Mouse (Mus musculus): ENCODE results near the gene Rtn1.

The Rtn1 gene

DNA sequence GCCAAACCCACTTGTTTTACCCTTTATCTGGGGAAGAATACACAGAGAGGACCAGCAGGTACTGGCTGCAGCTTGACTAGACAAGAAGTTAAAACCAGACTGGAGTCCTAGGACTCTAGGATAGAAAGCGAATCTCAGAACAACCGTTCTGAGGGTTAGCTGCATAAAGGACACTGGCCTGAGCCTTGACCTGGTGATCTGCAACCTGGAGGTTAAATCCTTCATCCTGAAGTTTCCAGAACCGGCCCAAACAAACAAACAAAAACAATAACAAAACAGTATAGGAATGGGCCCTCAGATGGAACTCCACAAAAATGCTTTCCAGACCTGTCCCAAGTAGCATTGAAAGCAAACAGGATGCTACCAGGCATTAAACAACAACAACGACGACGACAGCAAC lies at the start of gene Rtn1:
Gene Rtn1, minus strand, starts transcription at position 101 of the 400 bp plus-strand sequence.
- in situ Hi-C loops (cut with MboI, MseI) = loop anchor here (25.0 kb wide), 2 partner anchors 297 to 647 kb away; no protein-coding TSS in a partner anchor

DNA sequence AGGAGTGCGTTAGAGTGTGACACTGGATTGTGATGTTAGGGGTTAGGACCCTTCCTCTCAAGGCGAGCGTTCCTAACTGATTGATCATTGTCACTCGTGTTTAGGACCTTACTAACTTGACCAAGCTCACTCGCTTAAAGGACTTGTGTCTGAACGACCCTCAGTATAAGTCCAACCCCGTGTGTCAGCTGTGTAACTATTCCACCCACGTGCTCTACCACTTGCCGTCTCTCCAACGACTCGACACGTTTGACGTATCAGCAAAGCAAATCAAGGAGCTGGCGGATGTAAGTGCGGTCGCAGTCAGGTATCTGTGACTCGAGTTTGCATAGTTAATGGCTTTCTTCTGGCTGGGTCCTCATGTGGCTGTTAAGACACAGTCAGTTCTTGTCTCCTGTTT lies 45.1 kb upstream of the Rtn1 start:
- in situ Hi-C loops (cut with MboI, MseI) = loop anchor here in 1 of 2 experiments (25.0 kb wide), 1 partner anchor 508 kb away; no protein-coding TSS in a partner anchor

DNA sequence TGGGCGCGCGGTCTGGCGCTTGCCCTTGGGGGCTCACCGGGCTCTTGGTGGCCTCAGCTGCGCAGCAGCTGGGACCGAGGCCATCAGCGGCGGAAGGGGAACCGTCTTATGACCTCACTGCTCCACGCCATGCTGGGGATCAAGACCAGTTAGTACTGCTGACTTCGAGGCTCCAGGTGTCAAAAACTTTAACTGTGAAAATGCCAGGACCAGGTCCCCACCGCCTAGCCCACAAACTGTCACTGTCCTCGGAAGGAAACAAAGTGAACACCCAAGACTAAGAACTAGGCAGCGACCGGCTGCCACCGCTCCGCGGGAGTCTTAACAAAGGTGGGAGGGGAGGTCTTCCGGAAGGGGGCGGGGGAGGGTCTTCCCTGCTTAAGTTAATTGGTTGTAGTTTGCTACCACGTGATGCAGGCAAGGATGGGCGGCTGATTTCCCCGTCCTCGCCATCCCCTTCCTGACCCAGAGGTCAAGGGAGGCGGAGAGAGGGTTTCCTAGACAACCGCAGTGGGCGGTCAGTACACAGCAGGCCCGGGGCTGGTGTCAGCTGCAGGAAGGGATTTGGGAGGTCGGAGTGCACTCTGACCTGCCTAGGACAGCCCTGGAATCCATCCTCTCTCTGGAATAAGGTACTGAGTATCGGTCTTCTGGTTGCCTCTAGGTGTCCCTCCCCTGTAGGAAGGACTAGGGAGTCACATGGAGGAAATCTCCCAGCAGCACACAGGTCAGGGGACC lies 33.2 kb upstream of the Rtn1 start, which contains the start of gene Lrrc9:
Gene Lrrc9, plus strand, starts transcription at position 28 of the 738 bp plus-strand sequence.
- in situ Hi-C loops (cut with MboI, MseI) = no loop called here

DNA sequence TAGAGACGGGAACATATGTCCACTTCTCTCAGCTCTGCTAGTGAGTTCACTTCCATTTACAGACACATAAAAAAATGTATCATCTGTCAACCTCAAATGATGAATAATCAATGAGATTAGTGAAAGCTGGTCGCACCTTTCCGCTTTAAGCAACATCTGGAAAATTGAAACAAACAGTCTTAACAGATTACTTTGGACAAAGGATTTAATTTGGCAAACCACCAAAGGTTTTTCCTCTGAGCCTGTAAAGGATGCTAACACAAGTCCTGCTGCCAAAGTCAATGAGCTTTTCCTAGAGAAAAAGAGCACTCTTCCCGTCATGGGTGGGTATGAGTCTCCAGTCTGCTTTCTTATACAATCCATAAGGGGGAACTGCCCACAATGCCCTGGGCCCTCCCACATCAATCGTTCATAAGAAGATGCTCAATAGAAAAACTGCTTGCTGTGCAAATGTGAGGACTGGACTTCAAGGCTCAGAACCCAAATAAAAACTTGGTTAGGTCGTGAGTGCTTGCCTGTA lies 30.2 kb upstream of the Rtn1 start:
- in situ Hi-C loops (cut with MboI, MseI) = no loop called here

DNA sequence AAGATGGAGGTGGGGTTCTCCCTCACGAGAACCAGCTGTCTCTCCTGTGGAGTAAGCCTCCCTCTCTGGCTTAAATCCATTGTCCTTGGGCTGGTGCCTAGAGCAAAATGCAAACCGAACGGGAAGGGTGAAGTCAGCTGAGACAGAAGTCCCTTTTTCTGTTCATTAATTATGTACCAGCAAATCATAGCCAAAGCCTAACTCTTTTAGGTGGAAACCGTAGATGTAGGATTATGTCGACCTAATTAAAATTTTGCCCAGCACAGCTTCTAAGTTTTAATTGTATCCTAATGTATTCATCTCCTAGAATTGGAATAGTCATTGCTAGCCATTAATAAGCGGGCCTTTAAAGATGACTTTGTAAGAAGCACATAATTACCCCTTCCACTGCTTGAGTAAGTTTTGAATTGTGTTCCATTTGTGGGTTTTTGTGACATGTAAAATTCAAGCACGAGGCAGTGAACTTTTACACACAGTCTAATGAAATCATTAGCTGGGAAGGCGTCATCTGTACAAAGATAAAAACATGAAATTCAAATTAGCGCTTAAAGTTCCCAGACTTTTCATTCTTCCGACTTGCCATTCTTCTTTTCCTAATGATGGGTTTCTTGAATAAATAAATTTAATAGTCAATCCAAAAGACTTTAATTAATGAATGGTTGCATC lies 29.0 kb upstream of the Rtn1 start:
- in situ Hi-C loops (cut with MboI, MseI) = no loop called here

DNA sequence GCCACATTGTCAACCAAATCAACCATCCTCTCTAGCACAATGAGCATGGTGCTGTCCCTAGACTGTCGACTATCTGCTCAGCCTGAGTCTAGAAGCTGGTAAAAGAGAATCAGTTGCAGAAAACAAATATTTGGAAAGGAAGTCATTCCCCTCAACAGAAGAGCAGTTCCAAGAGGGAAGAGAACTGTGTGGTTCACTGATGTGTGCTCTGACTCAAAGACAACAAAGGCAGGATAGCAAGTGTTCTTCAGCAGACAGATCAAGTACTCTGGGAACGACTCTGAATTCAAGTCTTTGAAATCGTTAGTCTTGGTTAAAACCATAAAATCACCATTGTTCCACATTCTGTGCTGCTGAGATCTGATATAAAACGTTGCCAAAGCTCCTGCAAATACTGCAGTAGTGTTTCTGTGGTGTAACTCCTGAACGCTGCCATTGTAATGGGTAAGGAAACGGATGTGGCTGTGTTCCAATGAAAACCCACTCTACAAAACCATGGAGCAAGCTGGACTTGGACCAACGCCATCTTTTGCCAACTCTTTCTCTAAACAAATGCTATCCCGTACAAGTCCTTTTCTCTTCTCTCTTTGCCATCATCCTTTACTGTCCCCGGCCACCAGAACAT lies 24.5 kb upstream of the Rtn1 start:
- in situ Hi-C loops (cut with MboI, MseI) = no loop called here

DNA sequence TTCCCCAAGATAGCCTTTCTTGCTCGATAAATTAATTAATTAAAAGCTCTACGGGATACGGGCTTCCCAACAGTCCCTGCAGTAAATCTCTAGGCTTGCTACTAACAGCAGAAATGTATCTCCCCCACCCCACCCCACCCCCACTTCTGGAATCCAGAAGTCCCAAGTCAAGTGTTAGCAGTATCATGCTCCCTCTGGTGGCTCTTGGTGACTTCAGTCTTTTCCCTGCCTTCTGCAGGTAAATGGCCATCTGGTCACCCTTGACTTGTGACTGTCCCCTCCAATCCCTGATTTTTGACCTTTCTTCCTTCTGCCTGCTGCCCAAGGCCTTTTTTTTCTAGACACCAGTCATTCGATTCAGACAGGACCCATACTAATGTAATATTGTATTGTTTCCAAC lies 23.4 kb upstream of the Rtn1 start:
- in situ Hi-C loops (cut with MboI, MseI) = no loop called here

DNA sequence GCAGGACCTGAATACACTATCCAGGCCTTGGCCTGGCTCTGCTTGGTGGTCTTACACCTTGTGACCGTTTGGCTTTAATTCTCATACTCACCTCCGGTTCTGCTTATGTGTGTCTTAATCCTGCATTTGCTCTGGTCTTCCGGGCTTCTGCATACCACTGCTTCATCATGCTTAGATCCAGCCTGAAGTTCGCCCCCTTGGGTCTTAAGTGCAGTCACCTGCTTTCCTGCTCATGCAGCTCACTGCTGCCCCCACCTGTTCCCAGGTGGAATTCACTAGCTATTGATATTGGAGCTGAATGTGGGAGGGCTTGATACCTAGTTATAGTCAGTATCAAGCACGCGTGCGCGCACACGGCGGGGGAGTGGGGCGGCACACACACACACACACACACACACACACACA lies 18.9 kb upstream of the Rtn1 start:
- in situ Hi-C loops (cut with MboI, MseI) = loop anchor here in 1 of 2 experiments (5.0 kb wide), 1 partner anchor 320 kb away; no protein-coding TSS in a partner anchor

DNA sequence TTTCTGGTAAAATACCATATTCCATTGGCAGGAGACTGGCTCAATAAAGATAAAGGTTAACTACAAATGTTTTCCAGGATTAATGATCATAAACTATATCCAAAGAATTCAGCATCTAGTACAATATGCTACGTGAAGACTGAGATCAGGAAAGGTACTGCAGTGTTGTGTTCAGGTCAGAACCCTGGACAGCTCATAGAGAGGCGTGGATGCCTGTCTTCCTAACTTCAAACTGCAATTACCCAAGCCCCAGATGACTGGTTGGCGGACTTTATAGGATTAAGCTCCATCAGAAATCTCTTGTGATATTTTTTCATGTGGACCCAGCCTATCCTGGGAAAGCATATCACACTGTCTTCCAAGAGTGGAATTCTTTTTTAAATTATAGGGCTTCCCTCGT lies 13.8 kb upstream of the Rtn1 start:
- in situ Hi-C loops (cut with MboI, MseI) = loop anchor here (25.0 kb wide), 2 partner anchors 310 to 660 kb away; no protein-coding TSS in a partner anchor

DNA sequence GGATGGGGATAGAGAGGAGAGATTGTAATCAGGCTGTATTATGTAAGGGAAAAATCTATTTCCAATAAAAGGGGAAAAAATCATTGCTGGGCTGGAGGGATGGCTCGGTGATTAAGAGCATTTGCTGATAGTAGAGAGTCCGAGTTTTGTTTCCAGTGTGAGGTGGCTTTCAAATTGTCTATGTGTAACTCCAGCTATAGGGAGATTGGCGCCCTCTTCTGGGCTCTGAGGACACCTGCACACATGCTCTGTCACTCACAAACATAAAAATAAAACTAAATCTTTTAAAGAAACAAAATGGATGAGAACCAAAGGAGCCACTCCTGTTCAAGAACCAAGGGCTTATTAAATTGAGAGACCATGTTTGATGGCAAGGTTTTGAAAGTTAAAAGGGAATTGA lies 8.9 kb upstream of the Rtn1 start:
- in situ Hi-C loops (cut with MboI, MseI) = loop anchor here (25.0 kb wide), 2 partner anchors 305 to 655 kb away; no protein-coding TSS in a partner anchor

DNA sequence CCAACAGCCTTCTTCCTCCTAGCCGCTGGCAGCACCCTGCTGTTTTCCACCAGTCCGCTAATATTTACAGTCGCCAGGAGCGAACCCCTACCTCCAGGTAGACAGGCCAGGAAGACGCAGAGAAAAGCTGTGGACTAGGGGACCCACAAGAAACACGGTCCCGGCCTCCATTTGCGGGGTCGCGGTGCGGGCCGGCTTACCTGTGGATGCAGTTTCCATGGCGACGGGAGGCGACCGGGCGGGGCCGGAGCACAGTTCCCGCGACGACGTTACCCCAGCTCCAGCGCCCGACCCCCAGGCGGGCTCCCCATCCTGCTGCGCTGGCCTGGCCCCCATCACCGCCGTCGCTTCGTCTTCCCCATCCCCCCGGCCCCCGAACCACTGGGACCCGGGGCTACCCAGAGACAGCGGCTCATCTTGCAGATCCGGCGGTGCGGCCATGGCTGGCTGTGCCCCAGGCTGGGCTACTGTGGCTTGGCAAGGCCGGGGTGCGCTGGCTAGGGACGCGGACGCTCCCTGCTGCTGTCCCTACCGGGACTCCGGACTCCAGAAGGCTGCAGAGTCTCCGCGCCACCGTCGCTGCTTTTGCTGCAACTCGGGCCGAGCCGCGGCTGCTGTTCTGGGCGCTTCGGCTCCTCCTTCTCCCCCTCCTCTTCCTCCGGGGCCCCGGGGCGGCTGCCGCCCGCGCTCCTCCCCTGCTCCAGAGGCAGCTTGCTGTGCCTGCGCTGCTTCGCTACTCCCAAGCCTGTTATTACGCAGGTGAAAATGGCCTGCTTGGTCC lies 553 bp downstream of the Rtn1 start:
- in situ Hi-C loops (cut with MboI, MseI) = loop anchor here (25.0 kb wide), 2 partner anchors 296 to 646 kb away; no protein-coding TSS in a partner anchor

DNA sequence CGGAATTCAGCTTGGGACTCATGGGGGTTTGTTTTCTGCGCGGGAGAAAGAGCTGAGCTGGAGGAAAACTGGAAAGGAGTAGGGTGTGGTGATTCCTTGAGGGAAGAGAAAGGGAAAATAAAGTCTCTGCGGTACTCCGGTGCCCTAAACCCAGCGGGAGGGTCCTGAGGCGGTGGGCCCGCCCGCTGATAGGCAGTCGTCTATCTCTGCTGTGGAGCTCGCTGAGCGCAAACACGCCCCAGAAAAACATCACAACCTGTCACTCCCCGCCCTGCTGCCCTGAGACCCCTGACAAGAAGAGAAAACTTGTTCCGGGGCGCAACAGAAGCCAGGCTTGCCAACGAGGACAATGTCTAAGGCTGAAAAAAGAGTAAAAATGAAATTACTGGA lies 1.1 kb downstream of the Rtn1 start:
- in situ Hi-C loops (cut with MboI, MseI) = loop anchor here (25.0 kb wide), 2 partner anchors 295 to 645 kb away; no protein-coding TSS in a partner anchor

DNA sequence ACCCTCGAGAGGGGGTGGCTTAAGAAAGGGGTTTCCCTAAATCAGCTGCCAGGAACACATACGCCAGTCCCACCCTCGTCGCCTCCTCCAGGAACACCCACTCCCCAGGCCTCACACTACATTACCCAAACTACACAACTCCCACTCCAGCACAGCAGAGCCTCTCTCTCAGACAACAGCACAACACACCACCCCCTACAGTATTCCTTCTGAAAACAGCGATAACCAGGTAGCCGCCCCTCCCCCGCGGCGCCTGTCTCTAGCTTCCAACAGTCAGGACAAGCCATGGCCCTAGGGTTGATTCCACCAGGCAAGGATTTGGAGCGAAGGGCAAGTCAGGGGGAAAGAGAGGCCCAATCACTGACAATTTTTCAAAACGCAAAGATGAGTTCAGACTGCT lies 1.7 kb downstream of the Rtn1 start:
- in situ Hi-C loops (cut with MboI, MseI) = loop anchor here (25.0 kb wide), 2 partner anchors 295 to 645 kb away; no protein-coding TSS in a partner anchor

DNA sequence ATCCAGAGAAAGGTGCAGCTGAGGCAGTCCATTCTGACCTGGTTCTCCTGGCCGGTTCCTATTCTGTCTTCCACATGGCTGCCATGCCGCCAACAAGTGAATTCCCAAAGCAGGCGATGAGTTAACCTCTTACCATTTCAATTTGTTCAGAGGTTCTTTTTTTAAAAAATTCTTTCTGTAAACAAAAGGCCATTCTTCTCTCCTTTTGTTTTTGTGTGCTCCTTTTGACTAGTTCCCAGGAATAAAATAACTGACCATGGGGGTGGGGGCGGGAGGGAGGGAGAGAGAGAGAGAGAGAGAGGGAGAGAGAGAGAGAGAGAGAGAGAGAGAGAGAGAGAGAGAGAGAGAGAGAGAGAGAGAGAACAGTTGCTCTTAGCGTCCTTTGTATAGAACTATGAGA lies 3.8 kb downstream of the Rtn1 start:
- in situ Hi-C loops (cut with MboI, MseI) = loop anchor here (25.0 kb wide), 2 partner anchors 293 to 643 kb away; no protein-coding TSS in a partner anchor

DNA sequence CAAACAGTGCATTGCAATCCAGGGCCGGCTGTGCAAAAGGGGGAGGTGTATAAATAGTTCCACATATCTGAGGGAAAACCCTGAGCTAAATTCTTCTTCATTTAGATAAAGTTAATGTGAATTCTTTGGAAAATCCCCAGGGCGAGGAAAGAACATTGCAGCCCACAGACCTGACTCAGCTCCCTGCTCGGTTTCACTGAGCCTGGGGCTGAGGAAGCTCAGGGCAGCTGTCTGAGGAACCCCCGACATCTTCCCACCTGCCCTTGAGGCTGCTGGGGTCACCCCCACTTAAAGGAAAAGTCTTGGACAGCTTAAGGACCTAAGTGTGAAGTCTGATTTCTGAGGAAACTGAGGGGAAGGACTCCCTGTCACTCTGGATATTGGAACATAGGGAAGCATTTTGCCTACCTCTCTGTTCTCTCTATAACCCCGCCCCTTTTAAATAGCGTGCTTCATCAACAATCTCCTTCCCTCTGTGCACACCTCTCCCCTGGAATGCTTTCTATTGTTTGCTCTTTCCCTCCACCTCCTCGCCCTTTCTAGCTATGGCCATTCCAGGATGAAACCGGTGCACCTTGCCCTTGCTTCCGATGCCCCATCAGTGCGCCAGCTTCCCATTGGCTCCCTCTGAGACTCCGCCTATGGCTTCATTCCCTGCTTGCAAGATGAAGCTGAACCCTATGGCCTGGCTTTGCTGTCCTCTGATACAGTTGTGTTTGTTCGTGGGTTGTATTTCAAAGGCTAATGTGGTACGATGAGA lies 15.6 kb downstream of the Rtn1 start:
- in situ Hi-C loops (cut with MboI, MseI) = no loop called here

DNA sequence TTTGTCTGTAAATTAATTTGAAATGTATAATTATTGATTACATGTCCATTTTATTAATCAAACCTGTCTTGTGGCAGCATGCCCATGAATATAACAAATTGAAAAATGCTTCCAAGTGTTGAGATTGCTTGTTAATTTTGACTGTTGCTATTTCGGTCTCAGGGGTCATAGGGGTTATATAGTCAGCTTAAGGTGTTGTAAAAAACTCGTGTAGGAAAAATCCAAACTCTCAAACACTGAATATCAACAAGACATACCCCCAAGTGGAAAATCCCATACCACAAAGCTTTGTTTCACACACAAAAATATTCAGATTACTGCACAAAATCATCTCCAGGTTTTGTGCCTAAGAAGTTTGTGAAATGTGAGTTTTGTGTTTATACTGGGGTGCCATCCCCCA lies 18.5 kb downstream of the Rtn1 start:
- in situ Hi-C loops (cut with MboI, MseI) = no loop called here

DNA sequence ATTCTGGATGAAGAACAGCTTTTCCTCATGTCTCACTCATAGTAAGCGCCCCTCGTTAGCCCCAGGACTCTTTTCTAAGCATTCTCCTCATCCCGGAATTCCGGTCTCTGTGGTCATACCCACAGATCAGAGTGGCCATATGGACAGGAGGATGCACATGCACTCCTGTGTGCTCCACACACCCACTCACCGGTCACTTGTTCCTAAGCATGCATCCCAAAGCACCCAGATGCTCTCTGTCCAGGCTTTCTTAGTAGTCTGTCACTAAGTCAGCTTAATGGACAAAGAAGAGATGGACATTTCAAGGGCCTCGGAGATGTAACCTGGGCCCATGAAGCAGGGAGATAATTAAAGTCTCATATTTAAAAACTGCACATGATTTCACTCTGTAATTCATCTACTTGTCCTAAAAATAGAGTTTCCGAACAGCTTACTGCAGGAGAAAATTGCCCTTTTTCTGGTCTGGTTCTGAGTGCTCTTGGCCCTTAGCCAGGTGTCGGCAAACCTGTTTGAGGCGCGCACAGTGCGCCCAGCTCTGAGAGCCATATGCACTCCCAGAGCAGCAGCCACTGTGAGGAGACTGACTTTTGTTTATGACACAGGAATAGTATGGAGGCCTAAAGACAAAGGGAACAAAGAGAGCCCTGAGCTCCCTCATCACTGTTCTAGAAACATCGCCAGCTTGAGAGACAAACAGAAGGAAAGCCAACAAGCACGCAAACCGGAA lies 19.3 kb downstream of the Rtn1 start:
- in situ Hi-C loops (cut with MboI, MseI) = no loop called here

DNA sequence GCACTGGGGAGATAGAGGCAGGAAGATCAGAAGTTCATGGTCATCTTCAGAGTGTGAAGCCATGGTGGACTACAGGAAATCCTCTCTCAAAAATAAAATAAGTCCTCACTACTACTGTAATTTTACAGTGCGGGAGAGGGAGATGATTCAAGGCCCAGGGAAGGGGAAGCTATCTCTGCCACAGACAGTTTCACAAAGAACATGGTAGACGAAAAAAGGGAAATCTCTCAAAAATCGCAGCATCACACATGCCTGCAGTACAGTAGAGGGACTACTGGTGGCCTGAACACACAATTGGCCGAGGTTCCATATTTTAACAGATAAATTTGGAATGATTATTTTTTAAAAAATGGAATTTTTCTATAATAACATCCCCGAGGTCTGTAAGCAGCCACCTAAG lies 20.0 kb downstream of the Rtn1 start:
- in situ Hi-C loops (cut with MboI, MseI) = no loop called here

DNA sequence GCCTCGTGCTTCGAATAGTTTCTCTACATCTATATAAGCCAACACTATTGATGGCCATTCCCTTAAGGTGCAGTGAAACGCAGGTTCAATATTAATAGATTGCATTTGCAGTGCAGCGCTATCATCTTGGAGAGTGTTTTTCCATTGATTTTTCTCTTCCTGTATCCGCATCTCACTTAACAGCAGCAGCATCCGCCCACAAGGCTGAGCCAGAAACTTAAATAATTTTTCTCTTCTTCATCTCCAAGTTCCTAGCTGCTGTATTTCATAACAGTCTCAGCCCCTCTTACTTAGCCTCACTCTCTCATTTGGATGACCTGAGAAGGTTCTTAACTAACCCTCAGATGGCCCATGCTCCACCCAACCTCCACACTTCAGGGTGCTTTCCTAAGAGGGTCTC lies 20.7 kb downstream of the Rtn1 start:
- in situ Hi-C loops (cut with MboI, MseI) = no loop called here

DNA sequence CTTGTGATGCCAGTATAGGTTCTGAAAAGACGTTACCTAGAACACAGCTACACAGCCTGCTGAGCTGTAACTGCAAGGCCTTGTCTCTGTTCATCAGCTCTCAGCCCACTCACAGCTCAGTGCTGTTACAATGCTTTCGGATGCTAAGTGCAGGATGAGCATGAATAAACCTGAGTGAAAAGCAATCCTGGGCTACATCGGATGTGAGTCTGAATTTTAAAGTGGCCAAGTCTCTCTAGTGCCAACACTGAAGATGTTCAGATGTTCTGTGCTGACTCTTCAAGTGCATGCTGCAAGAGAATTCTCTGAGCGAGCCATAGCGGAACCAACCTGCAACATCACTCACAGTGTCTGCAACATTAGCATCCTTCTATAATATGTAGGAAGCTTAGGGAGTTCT lies 32.5 kb downstream of the Rtn1 start:
- in situ Hi-C loops (cut with MboI, MseI) = no loop called here
